Mouse (Mus musculus) cerebellum, adult 2 months (tissue): ENCODE results near the gene Carhsp1. TPM values are rescaled to one million over a fixed set of nuclear protein-coding genes. Genes with fewer than 3 reads are reported as not detected.

Experiments
- DNase-seq, 2 experiments: peaks; one replicate each; pipeline ENCODE4 v3.0.0; 2021
- H3K27ac ChIP-seq: fragments of 200-500 bp; 2 replicates; pipeline ENCODE4 v1.5.1; 2012; ENCODE audit warnings: low read length, control low read depth, inconsistent platforms; ENCODE audit not compliant: insufficient read depth
- H3K27me3 ChIP-seq: fragments of 200-500 bp; 2 replicates; pipeline ENCODE4 v1.6.1; 2012; ENCODE audit warnings: inconsistent platforms, mild to moderate bottlenecking, low read length, moderate library complexity; ENCODE audit not compliant: control insufficient read depth, insufficient read depth
- H3K4me1 ChIP-seq: fragments of 200-500 bp; 2 replicates; pipeline ENCODE4 v1.6.1; 2011; ENCODE audit warnings: low read length; ENCODE audit not compliant: control insufficient read depth, insufficient read depth
- H3K4me3 ChIP-seq: fragments of 200-500 bp; replicated peaks from 2 replicates; pipeline ENCODE3; 2011; ENCODE audit warnings: mild to moderate bottlenecking, low read depth, low read length, control low read depth; ENCODE audit not compliant: insufficient read depth
- CTCF ChIP-seq: fragments of 200-500 bp; IDR thresholded peaks from 2 replicates; pipeline ENCODE4 v1.5.1; 2011; ENCODE audit warnings: low read depth, mild to moderate bottlenecking, control low read depth, low read length, moderate library complexity, borderline replicate concordance; ENCODE audit not compliant: insufficient read depth
- POLR2A ChIP-seq: fragments of 200-500 bp; IDR thresholded peaks from 2 replicates; pipeline ENCODE4 v1.6.1; 2011; ENCODE audit warnings: low read length, control low read depth, borderline replicate concordance; ENCODE audit not compliant: insufficient read depth
- WGBS: fragments of 180-500 bp; shearing (Covaris S2); methylation state at CpG from one replicate; pipeline ENCODE4 v1.1.7; 2018; 5-methylcytosine and 5-hydroxymethylcytosine counted together
- polyA plus RNA-seq: library from polyadenylated mRNA; depleted of rRNA; stranded (reverse); fragments of >200 nt; gene quantifications from 2 replicates; pipeline ENCODE4 v1.2.3, GENCODE M21; 2012

Carhsp1 gene
- polyA plus RNA-seq, 1 experiment: 50.0 TPM

GRCm38 (mm10) chr16:8679780-8680179 lies 7.8 kb upstream of the Carhsp1 start:
- Histone ChIP-seq H3K4me3 (no peak overlapping the region), H3K27ac (no peak overlapping the region), H3K4me1 (peaks cover 14% of the 10 kb centered on the region), H3K27me3 (no peaks in the 10 kb centered on the region)
- 68% methylated on average over 3 of the region's 3 CpGs for WGBS
- DNase-seq: no peak
- TF ChIP-seq CTCF: no peak
- no peak for TF ChIP-seq POLR2A

- WGBS: 60% methylated on average over 4 of the region's 4 CpGs
- H3K4me1 ChIP-seq: peaks cover 3% of the 10 kb centered on the region; the same call in 1 of the 2 replicates
- TF ChIP-seq CTCF (no peak), POLR2A (no peak)
- no peak overlapping the region for H3K4me3 ChIP-seq
- H3K27me3 ChIP-seq: no peaks in the 10 kb centered on the region
- DNase-seq: no peak
- H3K27ac ChIP-seq: no peak overlapping the region
Observed at GRCm38 (mm10) chr16:8678676-8679075, 6.7 kb upstream of the Carhsp1 start.

- TF ChIP-seq POLR2A (no peak), CTCF (no peak)
- H3K4me1 ChIP-seq: no peaks in the 10 kb centered on the region; the same call in 1 of the 2 replicates
- no peaks in the 10 kb centered on the region for H3K27me3 ChIP-seq
- no peak overlapping the region for H3K4me3 ChIP-seq
- H3K27ac ChIP-seq: no peak overlapping the region
- no peak for DNase-seq
- WGBS: 32% methylated on average over 5 of the region's 5 CpGs
Observed at GRCm38 (mm10) chr16:8678035-8678434, 6.1 kb upstream of the Carhsp1 start.

- peak in 1 of 2 experiments; percentile 47 for DNase-seq
- TF ChIP-seq CTCF (peak; percentile 82), POLR2A (no peak)
- 56% methylated on average over 4 of the region's 4 CpGs for WGBS
Observed at GRCm38 (mm10) chr16:8676800-8677199, 4.8 kb upstream of the Carhsp1 start.

GRCm38 (mm10) chr16:8676228-8676627 lies 4.3 kb upstream of the Carhsp1 start:
- Histone ChIP-seq H3K27me3 (no peaks in the 10 kb centered on the region), H3K4me1 (no peaks in the 10 kb centered on the region; the same call in 1 of the 2 replicates), H3K4me3 (no peak overlapping the region), H3K27ac (no peak overlapping the region)
- TF ChIP-seq POLR2A: no peak
- TF ChIP-seq CTCF: no peak
- DNase-seq: no peak
- 73% methylated on average over 2 of the region's 2 CpGs for WGBS

More at GRCm38 (mm10) chr16:8676800-8677199, 4.8 kb upstream of the Carhsp1 start:
- H3K27ac ChIP-seq: no peak overlapping the region
- no peak overlapping the region for H3K4me3 ChIP-seq
- no peaks in the 10 kb centered on the region for H3K27me3 ChIP-seq
- no peaks in the 10 kb centered on the region; the same call in 1 of the 2 replicates for H3K4me1 ChIP-seq

- Histone ChIP-seq H3K4me3 (no peak overlapping the region), H3K27me3 (no peaks in the 10 kb centered on the region), H3K27ac (no peak overlapping the region), H3K4me1 (no peaks in the 10 kb centered on the region; the same call in 1 of the 2 replicates)
- no peak for DNase-seq
- TF ChIP-seq POLR2A (no peak), CTCF (no peak)
- WGBS: 74% methylated on average over 8 of the region's 8 CpGs
Observed at GRCm38 (mm10) chr16:8675559-8675958, 3.6 kb upstream of the Carhsp1 start.

- Histone ChIP-seq H3K4me3 (no peak overlapping the region), H3K27me3 (no peaks in the 10 kb centered on the region), H3K27ac (no peak overlapping the region), H3K4me1 (no peaks in the 10 kb centered on the region; the same call in 1 of the 2 replicates)
- peak in 1 of 2 experiments; percentile 36 for DNase-seq
- no peak for TF ChIP-seq POLR2A
- peak; percentile 70; the same call in 1 of the 2 replicates for TF ChIP-seq CTCF
- 8% methylated on average over 8 of the region's 8 CpGs for WGBS
Observed at GRCm38 (mm10) chr16:8674165-8674564, 2.2 kb upstream of the Carhsp1 start.

GRCm38 (mm10) chr16:8673343-8673742 lies 1.4 kb upstream of the Carhsp1 start:
- no peak for DNase-seq
- no peak overlapping the region for H3K27ac ChIP-seq
- H3K27me3 ChIP-seq: no peaks in the 10 kb centered on the region
- H3K4me1 ChIP-seq: no peaks in the 10 kb centered on the region; the same call in 1 of the 2 replicates
- TF ChIP-seq POLR2A: no peak
- TF ChIP-seq CTCF: no peak
- 57% methylated on average over 6 of the region's 6 CpGs for WGBS
- no peak overlapping the region for H3K4me3 ChIP-seq

GRCm38 (mm10) chr16:8672811-8673210 lies 856 bp upstream of the Carhsp1 start:
- H3K4me3 ChIP-seq: no peak overlapping the region
- TF ChIP-seq POLR2A: no peak
- TF ChIP-seq CTCF: no peak
- DNase-seq: no peak
- no peaks in the 10 kb centered on the region for H3K27me3 ChIP-seq
- H3K4me1 ChIP-seq: no peaks in the 10 kb centered on the region; the same call in 1 of the 2 replicates
- H3K27ac ChIP-seq: no peak overlapping the region
